Mouse (Mus musculus): ENCODE measurements around the gene Kctd15. TPM values are rescaled to one million over a fixed set of nuclear protein-coding genes. Genes with fewer than 3 reads are reported as not detected.

Gene Kctd15
- total and polyA plus RNA-seq, 2 experiments: 2.5 to 10.7 TPM

DNA sequence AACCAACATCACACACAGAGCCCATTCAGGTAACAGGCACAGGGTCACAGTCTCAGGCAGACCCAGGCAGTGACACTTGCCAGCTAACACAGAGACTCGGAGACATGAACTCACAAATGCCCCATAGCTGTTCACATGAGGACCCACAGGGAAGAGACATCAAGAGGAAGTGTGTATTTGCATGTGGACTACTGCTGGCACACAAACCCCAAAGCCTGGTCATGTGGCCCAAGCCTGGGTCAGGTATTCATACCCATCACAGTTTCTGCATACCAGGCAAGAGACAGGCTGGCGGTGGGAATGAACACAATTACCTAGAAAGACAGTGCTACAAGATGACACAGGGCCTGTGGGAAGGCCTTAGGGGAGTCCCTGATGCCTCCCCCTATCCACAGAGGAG is 10.9 kb downstream of the Kctd15 start:
- peaks cover 8% of the 10 kb centered on the region for H3K4me1 ChIP-seq (ENCODE audit: control insufficient read depth, insufficient read depth, low read length)
- 95% methylated on average over 2 of the region's 2 CpGs for WGBS
- DNase-seq (ENCODE audit: extremely low read depth, low read depth, low spot score): no peak
- no peak overlapping the region for H3K27ac ChIP-seq (replicated peaks; ENCODE audit: insufficient read depth, low read depth, low read length)
- no peak overlapping the region for H3K4me3 ChIP-seq (ENCODE audit: insufficient read depth, low read depth, low read length)
- TF ChIP-seq POLR2A (IDR thresholded peaks at IDR 0.05; ENCODE audit: extremely low read depth, insufficient read depth, low read length): no peak
- H3K36me3 ChIP-seq (ENCODE audit: control insufficient read depth, insufficient read depth, low read length): no peaks in the 10 kb centered on the region
- H3K9ac ChIP-seq (ENCODE audit: low read depth, low read length): no peak overlapping the region
- no peaks in the 10 kb centered on the region for H3K79me2 ChIP-seq (ENCODE audit: control insufficient read depth, insufficient read depth, low read length)
- no peaks in the 10 kb centered on the region for H3K27me3 ChIP-seq (ENCODE audit: control insufficient read depth, insufficient read depth, low read length)

DNA sequence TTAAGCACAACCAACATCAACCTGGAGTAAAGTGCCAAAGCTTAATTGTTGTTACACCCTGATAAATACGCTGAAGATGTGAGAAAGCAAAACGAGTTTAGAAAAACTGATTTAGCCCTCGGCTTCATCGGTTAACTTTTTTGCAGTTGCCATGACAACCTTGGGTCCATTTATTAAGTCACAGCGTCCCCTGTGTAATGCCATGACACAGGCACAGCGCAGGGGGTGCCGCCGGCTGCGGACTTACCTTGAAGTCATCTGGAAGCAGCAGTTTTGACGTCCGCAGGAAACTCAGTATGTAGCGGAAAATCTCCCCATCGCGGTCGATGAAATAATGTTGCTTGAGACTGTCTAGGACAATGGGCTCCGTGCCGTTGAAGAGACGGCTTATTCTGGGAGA is 11.9 kb downstream of the Kctd15 start:
- Histone ChIP-seq H3K79me2 (ENCODE audit: control insufficient read depth, insufficient read depth, low read length) (no peaks in the 10 kb centered on the region), H3K4me1 (ENCODE audit: control insufficient read depth, insufficient read depth, low read length) (peaks cover 8% of the 10 kb centered on the region), H3K4me3 (ENCODE audit: insufficient read depth, low read depth, low read length) (no peak overlapping the region), H3K27ac (replicated peaks; ENCODE audit: insufficient read depth, low read depth, low read length) (no peak overlapping the region), H3K36me3 (ENCODE audit: control insufficient read depth, insufficient read depth, low read length) (no peaks in the 10 kb centered on the region), H3K27me3 (ENCODE audit: control insufficient read depth, insufficient read depth, low read length) (no peaks in the 10 kb centered on the region), H3K9ac (ENCODE audit: low read depth, low read length) (no peak overlapping the region)
- no peak for DNase-seq (ENCODE audit: extremely low read depth, low read depth, low spot score)
- TF ChIP-seq CTCF (IDR thresholded peaks at IDR 0.05; ENCODE audit: low read depth, low read length): no peak
- TF ChIP-seq POLR2A (IDR thresholded peaks at IDR 0.05; ENCODE audit: extremely low read depth, insufficient read depth, low read length): no peak
- 92% methylated on average over 18 of the region's 18 CpGs for WGBS

DNA sequence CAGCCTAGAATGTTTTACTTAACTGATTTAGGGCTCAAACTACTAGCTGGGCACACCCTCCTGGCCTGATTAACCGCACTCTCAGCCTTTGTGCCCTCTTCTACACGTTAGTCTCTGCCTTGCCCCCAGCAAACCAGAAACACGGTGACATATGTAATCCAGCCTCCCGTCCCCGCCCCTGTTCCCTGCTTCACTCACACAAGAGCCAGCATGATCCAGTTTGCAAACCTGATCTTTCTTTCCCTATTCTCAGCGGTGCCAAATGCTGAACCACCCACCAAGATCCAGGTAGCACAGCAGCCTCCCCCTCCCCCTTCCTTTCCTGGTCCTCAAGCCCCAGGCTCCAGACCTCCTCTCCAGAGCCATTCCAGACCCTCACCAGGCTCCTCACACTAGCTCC is 13.2 kb downstream of the Kctd15 start:
- no peaks in the 10 kb centered on the region for H3K79me2 ChIP-seq (ENCODE audit: control insufficient read depth, insufficient read depth, low read length)
- H3K4me3 ChIP-seq (ENCODE audit: insufficient read depth, low read depth, low read length): no peak overlapping the region
- H3K27me3 ChIP-seq (ENCODE audit: control insufficient read depth, insufficient read depth, low read length): no peaks in the 10 kb centered on the region
- DNase-seq (ENCODE audit: extremely low read depth, low read depth, low spot score): no peak
- no peak overlapping the region for H3K27ac ChIP-seq (replicated peaks; ENCODE audit: insufficient read depth, low read depth, low read length)
- WGBS: 88% methylated on average over 6 of the region's 6 CpGs
- H3K9ac ChIP-seq (ENCODE audit: low read depth, low read length): no peak overlapping the region
- no peak for TF ChIP-seq CTCF (IDR thresholded peaks at IDR 0.05; ENCODE audit: low read depth, low read length)
- no peaks in the 10 kb centered on the region for H3K36me3 ChIP-seq (ENCODE audit: control insufficient read depth, insufficient read depth, low read length)
- peaks cover 8% of the 10 kb centered on the region for H3K4me1 ChIP-seq (ENCODE audit: control insufficient read depth, insufficient read depth, low read length)

GRCm38 (mm10) chr7:34641968-34642367 is 14.6 kb downstream of the Kctd15 start:
- peaks cover 3% of the 10 kb centered on the region for H3K4me1 ChIP-seq (ENCODE audit: control insufficient read depth, insufficient read depth, low read length)
- no peaks in the 10 kb centered on the region for H3K79me2 ChIP-seq (ENCODE audit: control insufficient read depth, insufficient read depth, low read length)
- H3K36me3 ChIP-seq (ENCODE audit: control insufficient read depth, insufficient read depth, low read length): no peaks in the 10 kb centered on the region
- DNase-seq (ENCODE audit: extremely low read depth, low read depth, low spot score): no peak
- no peaks in the 10 kb centered on the region for H3K27me3 ChIP-seq (ENCODE audit: control insufficient read depth, insufficient read depth, low read length)
- H3K27ac ChIP-seq (replicated peaks; ENCODE audit: insufficient read depth, low read depth, low read length): no peak overlapping the region
- no peak overlapping the region for H3K9ac ChIP-seq (ENCODE audit: low read depth, low read length)
- TF ChIP-seq POLR2A (IDR thresholded peaks at IDR 0.05; ENCODE audit: extremely low read depth, insufficient read depth, low read length): no peak
- no peak for TF ChIP-seq CTCF (IDR thresholded peaks at IDR 0.05; ENCODE audit: low read depth, low read length)
- WGBS: 93% methylated on average over 13 of the region's 13 CpGs
- no peak overlapping the region for H3K4me3 ChIP-seq (ENCODE audit: insufficient read depth, low read depth, low read length)

DNA sequence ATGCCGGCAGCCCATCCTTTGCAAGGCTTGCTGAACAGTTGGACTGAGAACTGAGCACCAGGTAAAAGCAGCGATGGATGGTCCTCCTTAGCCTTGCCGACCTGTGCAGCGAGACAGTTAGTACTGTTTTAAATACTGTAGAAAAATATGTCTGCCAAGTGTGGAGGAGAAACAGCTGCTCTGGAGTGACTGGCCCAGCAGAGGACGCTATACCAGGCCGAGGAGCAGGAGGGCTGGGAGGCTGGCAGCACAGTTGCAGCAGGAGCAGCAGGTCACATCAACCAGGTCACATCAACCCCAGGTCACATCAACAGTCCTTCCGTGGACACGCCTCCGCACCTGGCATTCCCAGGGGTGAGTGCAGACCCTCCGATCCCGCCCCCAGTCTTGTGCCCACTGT is 16.7 kb downstream of the Kctd15 start:
- TF ChIP-seq CTCF (IDR thresholded peaks at IDR 0.05; ENCODE audit: low read depth, low read length) (peak; percentile 32), POLR2A (IDR thresholded peaks at IDR 0.05; ENCODE audit: extremely low read depth, insufficient read depth, low read length) (no peak)
- no peak for DNase-seq (ENCODE audit: extremely low read depth, low read depth, low spot score)
- Histone ChIP-seq H3K9ac (ENCODE audit: low read depth, low read length) (no peak overlapping the region), H3K27ac (replicated peaks; ENCODE audit: insufficient read depth, low read depth, low read length) (no peak overlapping the region), H3K36me3 (ENCODE audit: control insufficient read depth, insufficient read depth, low read length) (no peaks in the 10 kb centered on the region), H3K79me2 (ENCODE audit: control insufficient read depth, insufficient read depth, low read length) (no peaks in the 10 kb centered on the region), H3K4me3 (ENCODE audit: insufficient read depth, low read depth, low read length) (no peak overlapping the region), H3K27me3 (ENCODE audit: control insufficient read depth, insufficient read depth, low read length) (no peaks in the 10 kb centered on the region), H3K4me1 (ENCODE audit: control insufficient read depth, insufficient read depth, low read length) (no peaks in the 10 kb centered on the region)
- WGBS: 94% methylated on average over 11 of the region's 11 CpGs

DNA sequence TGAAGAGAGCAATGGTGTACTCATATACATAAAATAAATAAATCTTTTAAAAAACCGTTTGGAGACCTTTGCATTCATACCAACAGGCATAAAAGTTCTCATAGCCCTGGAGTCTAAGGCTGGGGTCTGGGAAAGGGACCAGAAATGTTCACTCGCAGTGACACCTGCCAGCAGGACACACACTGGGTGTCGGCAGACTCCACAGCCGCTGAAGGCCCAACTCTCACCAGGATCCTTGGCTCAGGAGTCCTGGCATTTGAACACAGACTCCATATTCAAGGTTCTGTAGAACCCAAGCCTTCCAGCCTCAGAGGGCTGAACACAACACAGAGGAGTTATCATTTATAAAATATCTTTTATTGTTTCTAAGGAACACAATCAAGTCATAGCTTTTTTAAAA is 19.9 kb downstream of the Kctd15 start:
- Histone ChIP-seq H3K9ac (ENCODE audit: low read depth, low read length) (no peak overlapping the region), H3K27ac (replicated peaks; ENCODE audit: insufficient read depth, low read depth, low read length) (no peak overlapping the region), H3K36me3 (ENCODE audit: control insufficient read depth, insufficient read depth, low read length) (no peaks in the 10 kb centered on the region), H3K4me1 (ENCODE audit: control insufficient read depth, insufficient read depth, low read length) (no peaks in the 10 kb centered on the region), H3K79me2 (ENCODE audit: control insufficient read depth, insufficient read depth, low read length) (no peaks in the 10 kb centered on the region), H3K4me3 (ENCODE audit: insufficient read depth, low read depth, low read length) (no peak overlapping the region), H3K27me3 (ENCODE audit: control insufficient read depth, insufficient read depth, low read length) (no peaks in the 10 kb centered on the region)
- DNase-seq (ENCODE audit: extremely low read depth, low read depth, low spot score): no peak
- WGBS: 78% methylated on average over 4 of the region's 4 CpGs
- no peak for TF ChIP-seq CTCF (IDR thresholded peaks at IDR 0.05; ENCODE audit: low read depth, low read length)
- TF ChIP-seq POLR2A (IDR thresholded peaks at IDR 0.05; ENCODE audit: extremely low read depth, insufficient read depth, low read length): no peak
